Mouse (Mus musculus): ENCODE measurements around the gene Rrp1b. TPM values are rescaled to one million over a fixed set of nuclear protein-coding genes. Genes with fewer than 3 reads are reported as not detected.

Rrp1b gene
- polyA plus RNA-seq (2014; fragmentation: Illumina TruSeq; extraction: RNeasy Lipid Tissue Mini Kit (QIAGEN cat#74804); ENCODE audit: insufficient read depth, low read depth, low replicate concordance), result 5.6 TPM

DNA sequence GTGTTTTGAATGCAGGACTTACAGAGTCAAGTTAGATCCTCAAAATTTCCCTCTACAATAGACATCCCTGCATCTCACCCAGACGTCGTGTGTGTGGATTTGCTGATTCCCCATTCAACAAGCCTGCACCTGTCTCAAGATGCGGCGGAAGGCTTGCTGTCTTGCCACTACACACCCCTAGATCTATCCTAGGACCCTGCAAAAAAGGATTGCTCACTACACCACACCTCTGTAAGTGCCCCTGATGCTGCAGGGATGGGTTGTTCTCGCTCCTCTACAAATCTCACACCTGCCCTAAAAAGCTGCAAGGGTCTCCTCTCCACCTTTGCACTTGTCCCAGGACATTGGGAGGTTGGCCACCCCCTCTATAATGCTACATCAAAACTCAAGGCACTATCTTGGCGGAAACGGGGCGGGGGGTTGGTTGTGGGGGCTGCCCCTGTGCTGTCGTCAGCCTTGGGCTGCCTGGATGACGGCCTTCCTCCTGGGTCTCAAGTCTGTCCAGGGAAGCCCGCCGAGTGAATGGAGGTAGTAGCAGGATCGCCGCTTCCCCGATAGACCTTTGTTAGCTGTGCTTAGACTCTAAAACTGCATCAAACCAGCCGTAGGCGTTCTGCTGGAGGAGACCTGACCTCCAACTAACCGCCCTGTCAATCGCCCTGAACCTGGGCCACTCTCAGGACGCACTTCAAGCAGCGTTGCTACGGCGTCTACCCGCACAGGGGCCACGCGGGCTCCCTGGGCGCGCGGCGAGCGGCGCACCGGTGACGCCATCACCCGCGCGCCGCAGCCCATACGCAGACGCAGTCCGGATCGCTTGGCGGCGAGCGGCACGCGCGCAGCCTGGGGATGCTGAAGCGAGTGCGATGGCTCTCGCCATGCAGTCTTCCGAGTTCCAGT, at the start of gene Rrp1b, which contains the start of gene Hsf2bp:
Gene Rrp1b (plus strand): TSS at position 492 of the 900 bp plus-strand sequence.
Gene Hsf2bp (minus strand): TSS at position 741 of the 900 bp plus-strand sequence.

Other genes starting within 250 kb of the Rrp1b start
- gene Sik1, start 180.3 kb upstream of the Rrp1b start, polyA plus RNA-seq (2014; fragmentation: Illumina TruSeq; extraction: RNeasy Lipid Tissue Mini Kit (QIAGEN cat#74804); ENCODE audit: insufficient read depth, low read depth, low replicate concordance), result 23.6 TPM
- gene Hsf2bp, start 249 bp downstream of the Rrp1b start, polyA plus RNA-seq (2014; fragmentation: Illumina TruSeq; extraction: RNeasy Lipid Tissue Mini Kit (QIAGEN cat#74804); ENCODE audit: insufficient read depth, low read depth, low replicate concordance), result 0.69 TPM
- gene Notch3, start 130.8 kb downstream of the Rrp1b start, polyA plus RNA-seq (2014; fragmentation: Illumina TruSeq; extraction: RNeasy Lipid Tissue Mini Kit (QIAGEN cat#74804); ENCODE audit: insufficient read depth, low read depth, low replicate concordance), result 11.6 TPM
- 1.3 TPM for gene Ephx3, start 153.4 kb downstream of the Rrp1b start, polyA plus RNA-seq (2014; fragmentation: Illumina TruSeq; extraction: RNeasy Lipid Tissue Mini Kit (QIAGEN cat#74804); ENCODE audit: insufficient read depth, low read depth, low replicate concordance)
- 17.4 TPM for gene Brd4, start 248.6 kb downstream of the Rrp1b start, polyA plus RNA-seq (2014; fragmentation: Illumina TruSeq; extraction: RNeasy Lipid Tissue Mini Kit (QIAGEN cat#74804); ENCODE audit: insufficient read depth, low read depth, low replicate concordance)